Mouse (Mus musculus) layer of hippocampus, adult 18-20 months (tissue): ENCODE data around the gene Iqschfp. TPM values are rescaled to one million over a fixed set of nuclear protein-coding genes. Genes with fewer than 3 reads are reported as not detected.
A peak's percentile ranks its signal among the peaks of the same experiment; 100 is the strongest.

Experiments
- DNase-seq, 2 experiments: peaks; one replicate each; pipeline ENCODE4 v3.0.0; 2022; ENCODE audit warnings: low spot score in 2 of 2
- total RNA-seq, 2 experiments: library from RNA; stranded (reverse); gene quantifications; 2 replicates each; pipeline ENCODE4 v1.2.3; 2021

Iqschfp gene
- total RNA-seq, 2 experiments from 2014 or later, result 12.3 to 13.2 TPM

- no peak for DNase-seq
These were observed 440.5 kb downstream of the Iqschfp start for GRCm38 (mm10) chr3:68332515-68332914.

DNA sequence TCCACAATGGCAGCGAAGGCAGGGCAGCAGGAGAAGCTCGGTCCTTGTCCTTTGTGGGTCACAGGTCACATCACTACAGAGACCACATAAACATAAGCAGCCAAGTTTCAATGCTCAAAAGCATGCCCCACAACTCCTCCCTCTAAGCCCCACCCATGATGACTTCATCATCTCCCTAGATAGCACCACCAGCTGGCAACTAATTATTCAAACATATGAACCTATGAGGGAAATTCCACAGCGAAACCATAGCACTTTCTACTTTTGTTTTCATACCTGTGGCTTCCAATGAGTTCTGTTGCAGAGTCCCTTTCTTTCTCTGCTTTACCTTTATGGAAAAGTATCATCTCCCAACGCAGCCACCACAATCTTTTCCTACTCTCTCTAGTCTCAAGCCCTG, 443.5 kb downstream of the Iqschfp start:
- DNase-seq, result no peak

- DNase-seq, result no peak
These were observed 458.6 kb downstream of the Iqschfp start for GRCm38 (mm10) chr3:68350624-68351023.

DNA sequence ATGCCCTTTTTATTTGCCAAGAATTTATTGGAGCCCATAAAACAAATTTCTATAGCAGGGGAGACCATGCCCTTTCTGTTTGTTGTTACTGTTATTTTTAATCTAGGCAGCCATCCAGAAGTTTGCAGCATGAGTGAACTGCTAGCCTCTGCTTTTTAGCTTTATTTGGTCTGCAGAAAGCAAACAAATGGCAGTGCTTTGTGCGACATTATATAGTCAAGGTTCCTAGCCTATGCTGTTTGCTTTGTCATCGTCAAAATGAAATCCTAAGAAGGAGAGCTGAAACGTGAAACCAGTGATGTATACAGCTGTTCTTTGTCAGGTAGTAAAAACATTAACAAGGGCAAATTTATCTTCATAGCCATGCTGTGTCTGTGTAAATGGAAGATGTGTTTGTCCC, 459.4 kb downstream of the Iqschfp start:
- DNase-seq, result no peak

GRCm38 (mm10) chr3:68352961-68353360, 460.9 kb downstream of the Iqschfp start:
- no peak for DNase-seq

- DNase-seq, result no peak
These were observed 461.5 kb downstream of the Iqschfp start for GRCm38 (mm10) chr3:68353492-68353891.

DNA sequence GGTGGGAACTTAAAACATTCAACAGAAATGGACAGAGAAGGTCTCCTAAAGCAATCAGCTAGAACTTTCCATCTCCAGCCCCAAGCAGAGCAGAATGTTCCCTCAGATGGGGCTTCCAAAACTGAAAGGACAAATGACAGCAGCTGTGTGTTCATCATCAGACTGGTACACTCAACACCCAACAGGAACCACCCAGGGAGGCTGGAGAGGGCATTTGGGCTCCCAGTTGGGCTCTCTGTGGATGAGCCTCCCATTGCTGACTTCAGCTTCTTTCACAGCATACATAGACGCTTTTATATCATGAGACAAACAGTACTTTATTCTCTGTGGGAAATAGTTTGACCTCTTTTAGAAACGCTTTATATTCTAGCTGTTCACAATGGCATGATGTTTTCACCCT, 464.5 kb downstream of the Iqschfp start:
- peak; percentile 13 to 40 for DNase-seq

DNA sequence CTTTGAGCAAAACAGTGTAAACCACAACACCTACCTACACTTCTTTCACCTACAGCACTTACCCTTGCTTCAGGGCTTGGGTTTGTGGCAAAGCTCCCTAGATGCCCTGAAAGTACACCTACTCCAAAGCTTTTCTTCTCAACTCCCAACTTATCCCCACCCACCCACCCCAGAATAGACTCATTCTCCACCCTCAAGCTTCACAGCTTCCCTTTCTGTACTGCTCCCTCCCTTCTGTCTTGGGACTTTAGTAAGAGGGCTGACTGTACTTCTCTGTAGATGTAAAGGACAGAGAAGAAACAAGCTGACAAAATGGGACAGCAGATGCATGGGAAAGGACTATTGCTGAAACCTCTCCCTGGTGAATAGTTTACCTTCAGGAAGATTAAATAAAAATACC, 476.0 kb downstream of the Iqschfp start:
- no peak for DNase-seq

- DNase-seq, result no peak
These were observed 480.9 kb downstream of the Iqschfp start for GRCm38 (mm10) chr3:68372925-68373324.

GRCm38 (mm10) chr3:68375100-68375508, 483.1 kb downstream of the Iqschfp start:
- no peak for DNase-seq

DNA sequence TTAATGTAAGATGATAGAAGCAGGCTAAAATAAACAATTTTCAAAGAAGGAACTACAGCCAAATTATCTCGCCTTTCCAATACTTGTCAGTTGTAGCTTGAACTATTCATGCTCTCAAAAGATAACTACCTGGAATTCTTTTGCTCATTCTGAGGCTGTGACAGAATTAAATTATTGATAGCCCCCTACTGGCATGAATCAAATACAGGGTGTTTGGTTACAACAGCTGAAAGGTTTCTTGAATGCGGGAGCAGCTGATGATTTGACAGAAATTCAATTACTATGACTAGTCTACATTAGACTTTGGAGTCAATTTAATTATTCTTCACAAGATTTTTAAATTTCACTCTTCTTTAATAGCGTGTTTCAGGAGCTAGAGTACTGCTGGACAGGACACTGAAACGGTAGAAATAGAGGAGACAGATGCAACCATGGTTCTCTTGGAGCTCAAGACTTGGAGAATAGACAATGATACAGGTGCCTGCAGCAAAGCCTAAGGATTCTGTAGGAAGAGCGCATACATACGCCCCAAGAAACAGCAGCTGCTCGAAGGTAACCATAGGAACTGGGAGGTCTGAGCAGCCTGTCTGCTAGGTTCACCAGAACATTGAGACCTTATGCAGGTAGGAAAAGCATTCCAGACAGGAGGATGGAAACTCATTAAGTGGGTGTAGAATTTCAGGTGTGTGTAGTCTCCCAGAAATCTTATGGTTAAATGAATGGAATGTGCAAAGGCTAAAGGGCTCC, 485.6 kb downstream of the Iqschfp start:
- no peak for DNase-seq

- DNase-seq, result no peak
These were observed 486.8 kb downstream of the Iqschfp start for GRCm38 (mm10) chr3:68378799-68379198.

- no peak for DNase-seq
These were observed 487.2 kb downstream of the Iqschfp start for GRCm38 (mm10) chr3:68379242-68379641.

- no peak for DNase-seq
These were observed 491.6 kb downstream of the Iqschfp start for GRCm38 (mm10) chr3:68383672-68384071.

- DNase-seq, result no peak
These were observed 493.5 kb downstream of the Iqschfp start for GRCm38 (mm10) chr3:68385544-68385943.

DNA sequence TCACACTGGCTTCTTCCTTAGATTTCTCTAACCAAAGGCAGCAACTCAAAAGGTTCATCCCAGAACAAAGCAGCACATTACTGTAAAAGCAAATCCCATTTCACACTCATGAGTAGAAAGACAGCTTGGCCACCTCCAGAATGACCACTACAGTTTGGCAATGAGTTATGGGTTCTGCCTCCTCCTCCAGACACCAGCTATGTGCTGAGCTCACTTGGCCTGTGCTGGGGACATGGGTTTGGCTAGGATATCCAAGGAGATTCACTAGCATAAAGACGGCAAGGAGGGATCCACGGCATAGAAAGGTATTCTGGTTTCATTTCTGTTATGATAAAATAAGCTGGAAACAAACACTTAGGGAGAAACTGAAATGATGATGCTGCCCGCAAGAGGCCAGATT, 496.0 kb downstream of the Iqschfp start:
- DNase-seq, result no peak

- no peak for DNase-seq
These were observed 501.5 kb downstream of the Iqschfp start for GRCm38 (mm10) chr3:68393578-68393977.

DNA sequence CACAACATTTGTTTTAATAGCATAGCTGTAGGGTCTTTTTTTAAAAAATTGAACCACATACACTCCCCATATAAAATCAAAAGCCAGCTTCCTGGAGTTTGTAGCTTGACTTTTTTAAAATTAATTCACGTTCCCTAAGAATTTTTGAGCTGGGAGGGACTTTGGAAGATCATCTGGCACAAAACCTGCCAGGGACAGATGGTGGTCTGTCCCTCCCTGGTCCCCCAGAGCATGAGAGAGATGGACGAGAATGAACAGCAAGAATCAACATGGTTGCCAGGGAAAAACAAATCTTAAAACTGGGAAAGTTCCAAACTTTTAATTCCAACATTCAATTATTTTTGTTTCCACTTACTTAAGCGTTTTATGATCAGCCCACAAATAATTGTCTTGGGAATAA, 506.7 kb downstream of the Iqschfp start:
- no peak for DNase-seq

- DNase-seq, result no peak
These were observed 508.1 kb downstream of the Iqschfp start for GRCm38 (mm10) chr3:68400121-68400520.

- no peak for DNase-seq
These were observed 511.3 kb downstream of the Iqschfp start for GRCm38 (mm10) chr3:68403343-68403742.

GRCm38 (mm10) chr3:68403783-68404217, 511.8 kb downstream of the Iqschfp start:
- DNase-seq, result peak; percentile 34 to 71

GRCm38 (mm10) chr3:68405724-68406123, 513.7 kb downstream of the Iqschfp start:
- DNase-seq, result no peak

- DNase-seq, result no peak
These were observed 520.2 kb downstream of the Iqschfp start for GRCm38 (mm10) chr3:68412262-68412661.
